Mouse (Mus musculus) cerebellum, adult 9-11 months (tissue): ENCODE results near the gene Rc3h2.

Experiments used
- DNase-seq: peaks from one replicate; pipeline ENCODE4 v3.0.0; 2022

The Rc3h2 gene

DNA sequence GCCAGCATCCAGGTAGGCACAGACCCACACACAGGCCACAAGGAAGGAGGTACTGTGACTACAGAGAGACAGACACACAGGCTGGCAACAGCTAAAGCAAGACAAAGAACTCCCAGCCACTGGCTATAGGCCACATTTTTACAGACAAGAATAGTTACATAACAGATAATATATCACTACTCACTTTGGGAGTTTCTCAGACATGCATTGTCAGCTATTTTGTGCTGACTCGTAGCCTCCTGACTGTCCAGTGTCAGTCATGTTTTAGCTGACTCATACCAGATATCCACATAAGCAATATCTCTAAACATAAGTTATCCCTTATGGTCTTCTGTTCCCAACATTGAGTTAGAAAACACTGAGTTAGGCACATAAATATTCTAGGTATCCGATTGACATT, 89.4 kb downstream of the Rc3h2 start:
- no peak for DNase-seq

- DNase-seq, result no peak
Measured at GRCm38 (mm10) chr2:37326215-37326614, 96.5 kb downstream of the Rc3h2 start, which contains the start of gene Olfr368. Gene Olfr368, plus strand, starts transcription at chr2:37326515.
